Comparison of ENCODE assay signal across 17 mouse cellular contexts in genomic region chr17:83830616-83831292, GRCm38 (mm10). TPM values are rescaled to one million over a fixed set of nuclear protein-coding genes. Genes with fewer than 3 reads are reported as not detected.
DNase-seq lines count a peak whose midpoint lies in the region; ATAC-seq and TF ChIP-seq lines count a peak whose summit lies in the region.
"Had no signal": no experiment of that assay in that cellular context is flagged by ENCODE, and none has a peak within 500 bp of the region (broad histone marks: within the 10 kb centered on the region; RNA-seq: fewer than 3 reads in every experiment).

No protein-coding gene starts in this region.

- no peak overlapping the region for H3K4me3 ChIP-seq in liver, embryonic 15.5 days (replicated peaks)
- H3K4me3 ChIP-seq in CH12.LX (replicated peaks in 1 of 3; ENCODE audit: low read depth in 2 of 3, low read length in 2 of 3, poor library complexity in 1 of 3), result no peak overlapping the region
- no peak overlapping the region for H3K4me3 ChIP-seq in bone marrow, adult 2 months (replicated peaks; ENCODE audit: control insufficient read depth, low read depth, low read length)
- H3K4me3 ChIP-seq: hindbrain, embryonic 15.5 days; limb, embryonic 13.5 days; megakaryocyte, embryonic 14.5 days had no signal

- H3K27ac ChIP-seq in liver, embryonic 15.5 days (replicated peaks), result 0 out of 2 replicates have a peak overlapping the region, but pooled peaks have one; percentile 9
- H3K27ac ChIP-seq in CH12.LX (ENCODE audit: insufficient read depth, low read depth), result peak overlapping the region; percentile 79
- peak overlapping the region; percentile 52 for H3K27ac ChIP-seq in bone marrow, adult 2 months (ENCODE audit: control insufficient read depth, insufficient read depth, low read depth, low read length, poor library complexity)
- H3K27ac ChIP-seq: hindbrain, embryonic 15.5 days; limb, embryonic 13.5 days; stomach, postnatal 0 days had no signal

- 0 out of 2 replicates have a peak, but pooled peaks cover 3% of the 10 kb centered on the region for H3K36me3 ChIP-seq in liver, embryonic 15.5 days (replicated peaks)
- peaks cover 0 to 52% of the 10 kb centered on the region in 2 experiments for H3K36me3 ChIP-seq in CH12.LX (replicated peaks in 1 of 2; ENCODE audit: control insufficient read depth in 1 of 2, insufficient read depth in 1 of 2, low read length in 1 of 2)
- H3K36me3 ChIP-seq: hindbrain, embryonic 15.5 days; limb, embryonic 13.5 days had no signal

- DNase-seq in liver (no peak), CH12.LX (ENCODE audit: extremely low read depth) (peak; percentile 86)
- no peak for DNase-seq in urinary bladder, postnatal 14 days (ENCODE audit: low spot score)
- no peak for DNase-seq in cerebellum, postnatal 36 days
- DNase-seq: cerebellum, adult 2 months; kidney, adult 9 months; right cerebral cortex, postnatal 25 days; thymus, postnatal 36 days had no signal

- TF ChIP-seq EP300 in CH12.LX (IDR thresholded peaks at IDR 0.05; ENCODE audit: low read length), result peak; percentile 64; the same call in 1 of the 2 replicates

- no peaks in the 10 kb centered on the region for H3K9me3 ChIP-seq in liver, embryonic 15.5 days (replicated peaks)
- no peaks in the 10 kb centered on the region for H3K9me3 ChIP-seq in CH12.LX (replicated peaks; ENCODE audit: low read length)
- H3K9me3 ChIP-seq: hindbrain, embryonic 15.5 days; limb, embryonic 13.5 days; megakaryocyte, embryonic 14.5 days had no signal

- 85% methylated on average over 4 of the region's 4 CpGs for WGBS in liver, embryonic 15.5 days (ENCODE audit: insufficient replicate concordance)
- WGBS in bone marrow, adult 2 months, result 77% methylated on average over 4 of the region's 4 CpGs

- in situ Hi-C loops in CH12.LX (cut with MboI; ENCODE audit: low pct_ligation_motif_present, low pct_unique_long_range_greater_than_20kb, low sequenced_read_pairs), result no loop called here

- 0 out of 2 replicates have a peak, but pooled peaks have one; percentile 22 for TF ChIP-seq POLR2A in CH12.LX (IDR thresholded peaks at IDR 0.05; ENCODE audit: low read depth, low read length)
- TF ChIP-seq POLR2A in bone marrow, adult 2 months (IDR thresholded peaks at IDR 0.05; ENCODE audit: borderline replicate concordance, control insufficient read depth, low read depth, low read length), result no peak

- TF ChIP-seq RAD21 in CH12.LX (IDR thresholded peaks at IDR 0.05; ENCODE audit: low read depth, low read length), result no peak; the same call in 1 of the 2 replicates

- H3K79me2 ChIP-seq in CH12.LX (replicated peaks; ENCODE audit: control insufficient read depth, extremely low read depth, insufficient read depth, poor library complexity, severe bottlenecking), result no peaks in the 10 kb centered on the region

- dilution Hi-C loops in CH12.LX (cut with MboI; ENCODE audit: extremely low pct_ligation_motif_present, extremely low pct_unique_long_range_greater_than_20kb, low sequenced_read_pairs), result no loop called here

- no peaks in the 10 kb centered on the region for H3K27me3 ChIP-seq in liver, embryonic 15.5 days
- H3K27me3 ChIP-seq in CH12.LX (replicated peaks), result no peaks in the 10 kb centered on the region
- H3K27me3 ChIP-seq: hindbrain, embryonic 15.5 days; limb, embryonic 13.5 days had no signal

- TF ChIP-seq CTCF in CH12.LX (conservative IDR thresholded peaks at IDR 0.05 in 1 of 2, IDR thresholded peaks at IDR 0.05 in 1 of 2; ENCODE audit: low read depth in 2 of 2, low read length in 2 of 2), result no peak
- TF ChIP-seq CTCF in bone marrow, adult 2 months (IDR thresholded peaks at IDR 0.05; ENCODE audit: control insufficient read depth, insufficient read depth, low read length), result no peak

- no peak overlapping the region for H3K4me2 ChIP-seq in liver, embryonic 15.5 days
- peak overlapping the region; percentile 34; the same call in 1 of the 2 replicates for H3K4me2 ChIP-seq in CH12.LX (ENCODE audit: insufficient read depth, low read depth, poor library complexity, severe bottlenecking)
- H3K4me2 ChIP-seq: hindbrain, embryonic 15.5 days; limb, embryonic 13.5 days had no signal

- ATAC-seq in liver, embryonic 15.5 days (ENCODE audit: insufficient read depth), result no peak
- ATAC-seq in monocyte, adult 5-6 weeks (replicated peaks; ENCODE audit: insufficient number of reproducible peaks, low FRiP score, low TSS enrichment, poor library complexity, severe bottlenecking), result peak; percentile 77

- no peak overlapping the region for H3K9ac ChIP-seq in liver, embryonic 15.5 days
- no peak overlapping the region for H3K9ac ChIP-seq in CH12.LX (ENCODE audit: insufficient read depth, low read depth)
- H3K9ac ChIP-seq: hindbrain, embryonic 15.5 days; limb, embryonic 13.5 days had no signal

- peaks cover 32% of the 10 kb centered on the region for H3K4me1 ChIP-seq in liver, embryonic 15.5 days (replicated peaks)
- H3K4me1 ChIP-seq in CH12.LX (ENCODE audit: control insufficient read depth in 1 of 2, insufficient read depth in 2 of 2), result peaks cover 46 to 66% of the 10 kb centered on the region in 2 experiments
- H3K4me1 ChIP-seq in bone marrow, adult 2 months (ENCODE audit: control insufficient read depth, insufficient read depth, low read length), result peaks cover 11% of the 10 kb centered on the region
- H3K4me1 ChIP-seq: hindbrain, embryonic 15.5 days had no signal

TF ChIP-seq in CH12.LX, 34 proteins besides CTCF, POLR2A, EP300 and RAD21:
- TF ChIP-seq TBP (conservative IDR thresholded peaks at IDR 0.05; ENCODE audit: low read depth, low read length) (0 out of 2 replicates have a peak, but pooled peaks have one; percentile 43), JUND (conservative IDR thresholded peaks at IDR 0.05; ENCODE audit: low read depth, low read length) (no peak), CHD2 (IDR thresholded peaks at IDR 0.05; ENCODE audit: low read length) (peak; percentile 57), TCF12 (IDR thresholded peaks at IDR 0.05; ENCODE audit: low read depth, low read length) (peak; percentile 60; the same call in 1 of the 2 replicates), USF1 (IDR thresholded peaks at IDR 0.05; ENCODE audit: low read depth, low read length) (no peak), PAX5 (IDR thresholded peaks at IDR 0.05; ENCODE audit: low read length) (no peak), MEF2A (IDR thresholded peaks at IDR 0.05; ENCODE audit: borderline replicate concordance, low read depth, low read length) (peak; percentile 82), MYC (IDR thresholded peaks at IDR 0.05; ENCODE audit: low read depth, low read length) (peak; percentile 75), ZNF384 (IDR thresholded peaks at IDR 0.05; ENCODE audit: low read depth, low read length) (no peak), KAT2A (IDR thresholded peaks at IDR 0.05; ENCODE audit: insufficient replicate concordance, low read length) (no peak), ETS1 (conservative IDR thresholded peaks at IDR 0.05; ENCODE audit: low read depth, low read length) (peak; percentile 57), POLR2AphosphoS2 (IDR thresholded peaks at IDR 0.05; ENCODE audit: low read depth, low read length) (no peak), MAX (IDR thresholded peaks at IDR 0.05; ENCODE audit: low read length) (peak; percentile 22; the same call in 1 of the 2 replicates), BHLHE40 (IDR thresholded peaks at IDR 0.05; ENCODE audit: low read depth, low read length) (peak; percentile 66; the same call in 1 of the 2 replicates), RCOR1 (conservative IDR thresholded peaks at IDR 0.05; ENCODE audit: low read depth, low read length) (no peak), NRF1 (IDR thresholded peaks at IDR 0.05; ENCODE audit: low read depth, low read length) (no peak), HCFC1 (IDR thresholded peaks at IDR 0.05; ENCODE audit: low read depth, low read length) (no peak), SMC3 (IDR thresholded peaks at IDR 0.05; ENCODE audit: low read depth, low read length) (no peak), NELFE (IDR thresholded peaks at IDR 0.05; ENCODE audit: low read depth, low read length) (0 out of 2 replicates have a peak, but pooled peaks have one; percentile 10), UBTF (IDR thresholded peaks at IDR 0.05; ENCODE audit: low read depth, low read length) (no peak), MAZ (IDR thresholded peaks at IDR 0.05; ENCODE audit: low read depth, low read length) (no peak; the same call in 1 of the 2 replicates), JUN (IDR thresholded peaks at IDR 0.05; ENCODE audit: insufficient read depth, low read depth, low read length) (no peak), MAFK (IDR thresholded peaks at IDR 0.05; ENCODE audit: insufficient replicate concordance, low read length) (0 out of 2 replicates have a peak, but pooled peaks have one; percentile 38), ZC3H11A (IDR thresholded peaks at IDR 0.05; ENCODE audit: low read depth, low read length) (no peak), CHD1 (IDR thresholded peaks at IDR 0.05; ENCODE audit: low read depth, low read length) (no peak), ELF1 (IDR thresholded peaks at IDR 0.05; ENCODE audit: low read depth, low read length) (no peak), MXI1 (IDR thresholded peaks at IDR 0.05; ENCODE audit: low read depth, low read length) (no peak), E2F4 (IDR thresholded peaks at IDR 0.05; ENCODE audit: insufficient replicate concordance, low read depth, low read length) (no peak), IRF4 (IDR thresholded peaks at IDR 0.05; ENCODE audit: low read depth, low read length) (peak; percentile 64), USF2 (conservative IDR thresholded peaks at IDR 0.05; ENCODE audit: low read depth, low read length) (no peak), ZKSCAN1 (IDR thresholded peaks at IDR 0.05; ENCODE audit: borderline replicate concordance, low read depth, low read length) (no peak), GABPA (IDR thresholded peaks at IDR 0.05; ENCODE audit: insufficient replicate concordance, low read depth, low read length) (no peak), ZMIZ1 (IDR thresholded peaks at IDR 0.05; ENCODE audit: low read depth, low read length) (no peak), SIN3A (IDR thresholded peaks at IDR 0.05; ENCODE audit: low read length) (peak; percentile 51; the same call in 1 of the 2 replicates)

RNA-seq across cellular contexts. Expression of gene Haao, which starts 17.0 kb away (rescaled TPM):
- 57.4 and 80.7 TPM in 2 replicates for polyA plus RNA-seq in liver, embryonic 15.5 days (2015; fragmentation: Nextera tagmentation; extraction: Ambion mirVana)
- total RNA-seq in CH12.LX (2012; rRNA removed), result 12.3 and 18.6 TPM in 2 replicates
- 19.1 and 21.7 TPM in 2 replicates for total RNA-seq in CH12.LX (2014; rRNA removed)
- polyA plus RNA-seq in CH12.LX (2012; ENCODE audit: insufficient read length, low read depth), result 30.6 and 33.8 TPM in 2 replicates
- polyA plus RNA-seq in bone marrow, adult 2 months (2011; ENCODE audit: insufficient read depth, insufficient read length, low replicate concordance, missing spikeins), result 41.3 and 96.3 TPM in 2 replicates
- 60.0 to 68.3 TPM (median 64.2 TPM) in 3 replicates for total RNA-seq in monocyte, adult 5-6 weeks (2017)
- total RNA-seq: layer of hippocampus, postnatal 14 days had no signal
- polyA plus RNA-seq: heart, embryonic 14.5 days had no signal

Comparison
In these comparisons a context has a peak if more than half of its experiments do, and no peak if none do; other contexts are left out.
1. H3K27ac ChIP-seq: peak in every context shown above with its lines; median percentile 79 in CH12.LX; 52 in bone marrow, adult 2 months; 9 in liver, embryonic 15.5 days.